Mouse (Mus musculus): ENCODE measurements at regions not wholly inside any gene's neighbourhood (a gene's known extent, or its start where the extent isn't known, plus 50 kb on each side); places are given as distances from the start of the nearest gene placed in this dataset.

DNA sequence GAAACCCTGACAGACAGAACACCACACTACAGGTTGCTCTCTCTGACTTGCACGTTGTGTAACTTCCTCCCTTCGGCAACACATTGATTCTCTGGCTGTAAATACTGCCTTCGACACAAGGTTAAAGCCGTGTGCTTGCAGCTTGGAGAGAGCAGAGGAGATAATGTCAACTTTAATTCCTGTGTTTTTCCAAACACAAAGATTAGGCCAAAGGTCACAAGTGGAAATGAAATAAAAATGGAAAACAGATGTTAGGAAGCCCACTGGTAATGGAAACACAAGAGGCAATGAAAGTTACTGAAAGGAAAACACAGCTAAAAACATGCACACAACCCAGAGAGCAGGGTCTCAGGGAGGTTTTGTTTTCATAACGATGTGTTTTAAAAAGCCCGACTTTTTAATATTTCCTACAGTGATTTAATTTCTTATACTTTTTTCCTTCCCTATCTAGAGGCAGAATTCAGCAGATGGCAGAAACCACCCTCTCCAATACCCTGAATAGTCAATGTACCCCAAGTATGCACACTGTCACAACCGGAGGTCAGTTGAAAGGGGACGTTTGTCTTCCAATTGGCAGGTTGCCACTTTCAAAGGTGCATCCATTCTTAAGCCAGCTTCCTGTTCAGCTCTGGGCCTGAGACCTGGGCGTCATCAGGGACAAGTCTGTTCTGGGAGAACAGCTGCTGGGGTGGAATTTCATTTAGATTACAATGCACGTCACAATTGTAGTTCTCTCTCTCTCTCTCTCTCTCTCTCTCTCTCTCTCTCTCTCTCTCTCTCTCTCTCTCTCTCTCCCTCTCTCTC lies 210.8 kb upstream of the Gm5148 start:
- Histone ChIP-seq H3K27ac (ENCODE audit: low read depth, low read length) (peak overlapping the region; percentile 91; the same call in 1 of the 2 replicates), H3K4me2 (replicated peaks; ENCODE audit: low read depth, low read length) (no peak overlapping the region), H3K4me1 (ENCODE audit: control insufficient read depth, insufficient read depth, low read length) (peaks cover 34% of the 10 kb centered on the region), H3K36me3 (ENCODE audit: control insufficient read depth, insufficient read depth, low read length) (no peaks in the 10 kb centered on the region), H3K9me3 (ENCODE audit: control insufficient read depth, low read length) (no peaks in the 10 kb centered on the region), H3K27me3 (ENCODE audit: control insufficient read depth, insufficient read depth, low read length) (no peaks in the 10 kb centered on the region), H3K4me3 (ENCODE audit: low read length) (no peak overlapping the region), H3K9ac (ENCODE audit: low read depth, low read length) (no peak overlapping the region)
- ATAC-seq (ENCODE audit: low FRiP score, low TSS enrichment): peak; percentile 37; the same call in 1 of the 2 replicates
- WGBS: 22% methylated on average over 10 of the region's 10 CpGs

DNA sequence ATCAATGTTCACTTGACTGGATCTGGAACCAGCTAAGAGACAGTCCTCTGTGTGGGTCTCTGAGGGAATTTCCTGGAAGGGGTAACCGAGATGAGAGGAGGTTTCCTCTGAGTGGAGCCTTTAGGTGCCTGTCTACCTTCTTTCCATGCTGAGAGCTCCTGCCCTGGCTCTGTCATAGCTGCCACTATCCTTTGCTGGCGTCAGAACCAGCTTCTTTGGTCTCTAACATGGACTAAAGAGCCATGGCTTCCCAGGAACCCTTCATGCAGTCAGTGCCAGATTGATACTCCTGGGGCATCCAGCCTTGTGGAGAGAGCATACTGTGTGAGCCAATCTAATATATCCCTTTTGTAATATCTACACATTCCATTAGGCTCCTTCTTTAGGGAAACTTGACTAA lies 209.9 kb upstream of the Gm5148 start:
- Histone ChIP-seq H3K27me3 (ENCODE audit: control insufficient read depth, insufficient read depth, low read length) (no peaks in the 10 kb centered on the region), H3K9me3 (ENCODE audit: control insufficient read depth, low read length) (no peaks in the 10 kb centered on the region), H3K4me1 (ENCODE audit: control insufficient read depth, insufficient read depth, low read length) (peaks cover 36% of the 10 kb centered on the region), H3K27ac (ENCODE audit: low read depth, low read length) (no peak overlapping the region), H3K4me2 (replicated peaks; ENCODE audit: low read depth, low read length) (no peak overlapping the region), H3K36me3 (ENCODE audit: control insufficient read depth, insufficient read depth, low read length) (no peaks in the 10 kb centered on the region), H3K4me3 (ENCODE audit: low read length) (no peak overlapping the region), H3K9ac (ENCODE audit: low read depth, low read length) (no peak overlapping the region)
- ATAC-seq (ENCODE audit: low FRiP score, low TSS enrichment): no peak
- 89% methylated on average over 2 of the region's 2 CpGs for WGBS

DNA sequence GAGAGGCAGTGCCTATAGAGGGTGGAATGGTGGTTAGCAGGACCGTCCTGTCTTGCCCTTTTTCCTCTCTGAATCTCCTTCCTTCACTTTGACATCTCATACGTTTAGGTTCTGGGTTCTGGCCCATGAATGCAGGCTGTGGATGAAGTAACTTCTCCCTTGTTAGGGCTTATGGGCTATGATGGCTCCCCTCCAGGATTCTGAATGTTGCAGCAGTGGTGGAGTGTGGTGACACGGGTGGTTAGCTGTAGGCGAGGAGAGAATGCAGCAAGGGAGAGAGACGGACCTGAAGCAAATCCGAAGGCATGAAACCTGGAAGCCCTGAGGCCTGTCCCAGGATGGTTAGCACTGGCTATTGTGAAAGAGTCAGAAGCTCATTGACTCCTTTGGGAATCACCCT lies 204.4 kb upstream of the Gm5148 start:
- no peaks in the 10 kb centered on the region for H3K36me3 ChIP-seq (ENCODE audit: control insufficient read depth, insufficient read depth, low read length)
- H3K27ac ChIP-seq (ENCODE audit: low read depth, low read length): no peak overlapping the region
- WGBS: 56% methylated on average over 6 of the region's 6 CpGs
- H3K9me3 ChIP-seq (ENCODE audit: control insufficient read depth, low read length): no peaks in the 10 kb centered on the region
- no peak overlapping the region for H3K4me3 ChIP-seq (ENCODE audit: low read length)
- no peak overlapping the region for H3K9ac ChIP-seq (ENCODE audit: low read depth, low read length)
- no peaks in the 10 kb centered on the region for H3K27me3 ChIP-seq (ENCODE audit: control insufficient read depth, insufficient read depth, low read length)
- H3K4me2 ChIP-seq (replicated peaks; ENCODE audit: low read depth, low read length): no peak overlapping the region
- ATAC-seq (ENCODE audit: low FRiP score, low TSS enrichment): no peak
- peaks cover 4% of the 10 kb centered on the region; the same call in 1 of the 2 replicates for H3K4me1 ChIP-seq (ENCODE audit: control insufficient read depth, insufficient read depth, low read length)

DNA sequence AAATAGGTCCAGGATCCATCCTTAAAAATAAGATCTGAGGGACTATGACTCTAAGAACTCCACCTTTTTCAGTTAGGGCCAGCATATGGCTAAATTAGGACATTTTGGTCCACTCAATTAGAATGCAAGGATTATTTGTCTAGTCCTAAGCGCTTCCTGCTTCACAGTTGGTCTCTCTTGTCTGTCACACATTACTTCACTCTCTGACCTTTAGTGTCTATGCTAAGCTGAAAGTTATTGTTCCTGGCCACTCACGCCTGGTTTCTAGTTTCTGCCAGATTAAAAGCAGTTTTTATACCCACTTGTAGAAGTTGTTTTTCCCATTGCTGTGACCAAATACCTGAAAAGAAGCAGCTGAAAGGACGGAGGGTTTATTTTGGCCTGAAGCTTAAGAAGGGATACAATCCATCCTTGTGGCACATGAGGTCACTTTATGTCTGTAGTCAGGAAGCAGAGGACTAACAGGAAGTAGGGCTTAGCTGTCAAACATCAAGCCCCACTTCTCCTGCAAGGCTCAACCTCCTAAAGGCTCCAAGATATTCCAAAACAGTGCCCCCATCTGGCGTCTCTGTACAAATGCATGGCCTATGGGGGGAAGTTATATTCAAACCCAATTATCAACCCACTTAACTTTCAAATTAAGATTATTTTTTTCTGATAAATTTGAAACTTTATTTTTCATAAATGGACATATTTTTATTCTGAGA lies 195.3 kb upstream of the Gm5148 start:
- no peaks in the 10 kb centered on the region for H3K9me3 ChIP-seq (ENCODE audit: control insufficient read depth, low read length)
- H3K4me1 ChIP-seq (ENCODE audit: control insufficient read depth, insufficient read depth, low read length): peaks cover 12% of the 10 kb centered on the region
- no peak overlapping the region for H3K4me3 ChIP-seq (ENCODE audit: low read length)
- H3K27ac ChIP-seq (ENCODE audit: low read depth, low read length): no peak overlapping the region
- WGBS: 53% methylated on average over 4 of the region's 4 CpGs
- no peaks in the 10 kb centered on the region for H3K27me3 ChIP-seq (ENCODE audit: control insufficient read depth, insufficient read depth, low read length)
- H3K4me2 ChIP-seq (replicated peaks; ENCODE audit: low read depth, low read length): no peak overlapping the region
- no peak for ATAC-seq (ENCODE audit: low FRiP score, low TSS enrichment)
- H3K36me3 ChIP-seq (ENCODE audit: control insufficient read depth, insufficient read depth, low read length): no peaks in the 10 kb centered on the region
- H3K9ac ChIP-seq (ENCODE audit: low read depth, low read length): no peak overlapping the region

DNA sequence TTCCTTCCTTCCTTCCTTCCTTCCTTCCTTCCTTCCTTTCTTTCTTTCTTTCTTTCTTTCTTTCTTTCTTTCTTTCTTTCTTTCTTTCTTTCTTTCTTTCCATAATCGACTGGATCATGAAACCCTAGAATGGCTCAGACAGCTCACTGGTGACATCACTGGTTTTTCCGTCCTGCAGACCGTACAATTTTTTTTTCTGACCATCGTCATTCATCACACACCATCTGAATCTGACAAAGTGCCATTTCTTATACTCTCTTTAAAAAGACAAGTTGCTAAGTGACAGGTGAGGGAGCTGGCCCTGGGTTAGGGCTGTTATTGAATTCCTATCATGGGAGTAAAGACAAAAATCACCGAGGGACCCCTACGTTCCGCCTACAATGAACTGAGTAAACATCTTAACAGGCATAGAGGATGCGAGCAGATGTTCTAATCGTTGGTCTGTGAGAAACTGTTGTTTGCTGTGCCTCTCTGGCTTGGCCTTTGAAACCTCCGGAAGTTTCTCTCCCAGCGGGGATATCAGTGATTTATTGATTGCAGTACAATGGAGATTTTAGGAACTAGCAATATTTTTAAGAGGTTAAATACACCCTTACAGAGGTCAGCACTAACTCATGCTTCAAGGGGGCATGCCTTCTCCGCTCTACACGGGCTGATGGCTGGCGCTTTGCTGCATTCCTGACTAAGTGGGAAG lies 192.6 kb upstream of the Gm5148 start:
- peak; percentile 90 for ATAC-seq (ENCODE audit: low FRiP score, low TSS enrichment)
- no peak overlapping the region; the same call in 1 of the 2 replicates for H3K27ac ChIP-seq (ENCODE audit: low read depth, low read length)
- H3K4me1 ChIP-seq (ENCODE audit: control insufficient read depth, insufficient read depth, low read length): peaks cover 12% of the 10 kb centered on the region
- no peaks in the 10 kb centered on the region for H3K9me3 ChIP-seq (ENCODE audit: control insufficient read depth, low read length)
- no peak overlapping the region for H3K4me3 ChIP-seq (ENCODE audit: low read length)
- no peaks in the 10 kb centered on the region for H3K27me3 ChIP-seq (ENCODE audit: control insufficient read depth, insufficient read depth, low read length)
- WGBS: 10% methylated on average over 14 of the region's 14 CpGs
- no peaks in the 10 kb centered on the region for H3K36me3 ChIP-seq (ENCODE audit: control insufficient read depth, insufficient read depth, low read length)
- H3K4me2 ChIP-seq (replicated peaks; ENCODE audit: low read depth, low read length): no peak overlapping the region
- H3K9ac ChIP-seq (ENCODE audit: low read depth, low read length): no peak overlapping the region

DNA sequence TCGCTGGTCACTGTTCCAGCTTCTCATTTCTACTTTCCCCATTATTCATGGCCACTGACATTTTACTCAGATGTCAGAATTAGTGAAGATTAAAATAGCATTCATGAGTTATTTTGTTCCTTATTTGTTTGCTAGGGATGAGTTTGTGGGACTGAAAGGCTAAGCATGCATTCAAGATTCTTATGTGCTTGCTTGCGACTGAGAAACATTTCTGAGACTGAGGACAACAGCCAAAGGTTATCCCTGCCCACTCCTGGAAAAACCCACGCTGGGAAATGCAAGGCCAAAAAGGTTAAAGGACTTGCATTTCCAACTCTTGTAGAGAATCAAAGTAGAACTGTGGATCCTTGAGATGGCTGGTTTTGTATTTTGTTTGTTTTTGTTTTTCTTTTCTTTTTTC lies 192.0 kb upstream of the Gm5148 start:
- no peak for ATAC-seq (ENCODE audit: low FRiP score, low TSS enrichment)
- Histone ChIP-seq H3K9ac (ENCODE audit: low read depth, low read length) (no peak overlapping the region), H3K4me2 (replicated peaks; ENCODE audit: low read depth, low read length) (no peak overlapping the region), H3K9me3 (ENCODE audit: control insufficient read depth, low read length) (no peaks in the 10 kb centered on the region), H3K4me1 (ENCODE audit: control insufficient read depth, insufficient read depth, low read length) (peaks cover 12% of the 10 kb centered on the region), H3K36me3 (ENCODE audit: control insufficient read depth, insufficient read depth, low read length) (no peaks in the 10 kb centered on the region), H3K4me3 (ENCODE audit: low read length) (no peak overlapping the region), H3K27me3 (ENCODE audit: control insufficient read depth, insufficient read depth, low read length) (no peaks in the 10 kb centered on the region), H3K27ac (ENCODE audit: low read depth, low read length) (peak overlapping the region; percentile 17; the same call in 1 of the 2 replicates)
- WGBS: 45% methylated on average over 3 of the region's 3 CpGs

DNA sequence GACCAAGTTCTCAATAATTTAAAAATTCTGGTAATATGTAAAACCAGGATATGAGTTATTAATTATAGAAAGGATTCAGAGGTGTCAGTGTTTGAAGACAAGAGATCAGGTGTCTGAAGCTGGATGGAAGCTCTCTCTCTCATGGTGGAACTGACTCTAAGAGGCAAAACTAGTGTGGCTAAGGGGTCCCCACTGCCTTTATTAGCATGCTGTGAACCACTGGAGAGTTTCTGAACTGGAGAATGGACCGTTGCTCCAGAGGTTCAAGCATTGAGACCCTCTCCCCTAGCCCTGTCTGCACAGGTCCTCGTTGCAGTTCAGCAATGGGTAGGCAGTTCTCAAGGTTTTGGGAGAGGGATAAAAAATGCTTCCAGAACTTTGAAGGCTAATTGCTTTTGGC lies 191.4 kb upstream of the Gm5148 start:
- no peak overlapping the region for H3K9ac ChIP-seq (ENCODE audit: low read depth, low read length)
- ATAC-seq (ENCODE audit: low FRiP score, low TSS enrichment): no peak
- no peak overlapping the region for H3K27ac ChIP-seq (ENCODE audit: low read depth, low read length)
- H3K4me2 ChIP-seq (replicated peaks; ENCODE audit: low read depth, low read length): no peak overlapping the region
- peaks cover 12% of the 10 kb centered on the region for H3K4me1 ChIP-seq (ENCODE audit: control insufficient read depth, insufficient read depth, low read length)
- H3K9me3 ChIP-seq (ENCODE audit: control insufficient read depth, low read length): no peaks in the 10 kb centered on the region
- no peaks in the 10 kb centered on the region for H3K27me3 ChIP-seq (ENCODE audit: control insufficient read depth, insufficient read depth, low read length)
- no peak overlapping the region for H3K4me3 ChIP-seq (ENCODE audit: low read length)
- H3K36me3 ChIP-seq (ENCODE audit: control insufficient read depth, insufficient read depth, low read length): no peaks in the 10 kb centered on the region
- WGBS: 55% methylated on average over 2 of the region's 2 CpGs

DNA sequence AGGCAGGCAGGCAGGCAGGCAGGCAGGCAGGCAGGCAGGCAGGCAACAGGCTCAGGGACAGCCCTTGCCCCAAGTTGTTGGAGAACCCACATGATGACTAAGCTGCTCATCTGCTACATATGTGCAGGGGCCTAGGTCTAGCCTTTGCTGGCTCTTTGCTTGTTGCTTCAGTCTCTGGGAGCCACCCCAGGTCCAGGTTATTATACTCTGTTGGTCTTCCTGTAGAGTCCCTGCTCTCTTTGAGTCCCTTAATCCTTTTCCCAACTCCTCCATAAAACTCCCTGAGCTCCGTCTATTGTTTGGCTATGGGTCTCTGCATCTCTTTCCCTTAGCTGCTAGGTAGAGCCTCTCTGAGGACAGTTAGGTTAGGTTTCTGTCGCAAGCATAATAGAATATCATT lies 189.8 kb upstream of the Gm5148 start:
- ATAC-seq (ENCODE audit: low FRiP score, low TSS enrichment): no peak
- 95% methylated on average over 2 of the region's 2 CpGs for WGBS
- no peak overlapping the region for H3K4me3 ChIP-seq (ENCODE audit: low read length)
- H3K9ac ChIP-seq (ENCODE audit: low read depth, low read length): no peak overlapping the region
- no peaks in the 10 kb centered on the region for H3K9me3 ChIP-seq (ENCODE audit: control insufficient read depth, low read length)
- H3K4me1 ChIP-seq (ENCODE audit: control insufficient read depth, insufficient read depth, low read length): peaks cover 12% of the 10 kb centered on the region
- H3K36me3 ChIP-seq (ENCODE audit: control insufficient read depth, insufficient read depth, low read length): no peaks in the 10 kb centered on the region
- H3K27ac ChIP-seq (ENCODE audit: low read depth, low read length): no peak overlapping the region
- H3K27me3 ChIP-seq (ENCODE audit: control insufficient read depth, insufficient read depth, low read length): no peaks in the 10 kb centered on the region
- no peak overlapping the region for H3K4me2 ChIP-seq (replicated peaks; ENCODE audit: low read depth, low read length)

DNA sequence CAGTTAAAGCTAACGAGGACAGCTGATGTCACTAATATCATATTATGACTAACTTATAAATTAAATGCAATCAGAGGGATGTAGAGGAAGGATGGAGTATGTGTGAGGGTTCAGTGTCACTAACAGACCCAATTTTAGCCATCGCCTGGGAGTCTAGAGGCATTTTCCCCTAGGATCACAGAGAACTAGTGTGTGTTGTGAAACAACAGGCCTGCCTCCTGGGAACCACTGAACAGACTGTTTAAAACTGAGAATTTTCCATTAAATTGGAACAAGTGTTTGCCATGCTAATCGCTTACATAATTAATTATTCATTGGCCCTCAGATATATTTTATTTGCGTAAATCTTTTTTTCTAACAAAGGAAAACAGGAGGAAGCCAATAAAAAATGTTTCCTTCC lies 185.5 kb upstream of the Gm5148 start:
- no peak for ATAC-seq (ENCODE audit: low FRiP score, low TSS enrichment)
- Histone ChIP-seq H3K4me1 (ENCODE audit: control insufficient read depth, insufficient read depth, low read length) (peaks cover 30% of the 10 kb centered on the region), H3K27ac (ENCODE audit: low read depth, low read length) (no peak overlapping the region), H3K4me2 (replicated peaks; ENCODE audit: low read depth, low read length) (no peak overlapping the region), H3K36me3 (ENCODE audit: control insufficient read depth, insufficient read depth, low read length) (no peaks in the 10 kb centered on the region), H3K27me3 (ENCODE audit: control insufficient read depth, insufficient read depth, low read length) (no peaks in the 10 kb centered on the region), H3K9ac (ENCODE audit: low read depth, low read length) (no peak overlapping the region), H3K9me3 (ENCODE audit: control insufficient read depth, low read length) (no peaks in the 10 kb centered on the region), H3K4me3 (ENCODE audit: low read length) (no peak overlapping the region)
- 95% methylated on average over 4 of the region's 4 CpGs for WGBS

Data from kidney, embryonic 14.5 days (tissue).